Mouse (Mus musculus) adrenal gland, adult (tissue): ENCODE results near the gene Sycp2l.

ENCODE experiments used
- DNase-seq, 2 experiments: peaks; one replicate each; pipeline ENCODE4 v3.0.0; 2022 to 2023; ENCODE audit warnings: low spot score in 1 of 2; ENCODE audit not compliant: inconsistent age in 2 of 2

The Sycp2l gene

DNA sequence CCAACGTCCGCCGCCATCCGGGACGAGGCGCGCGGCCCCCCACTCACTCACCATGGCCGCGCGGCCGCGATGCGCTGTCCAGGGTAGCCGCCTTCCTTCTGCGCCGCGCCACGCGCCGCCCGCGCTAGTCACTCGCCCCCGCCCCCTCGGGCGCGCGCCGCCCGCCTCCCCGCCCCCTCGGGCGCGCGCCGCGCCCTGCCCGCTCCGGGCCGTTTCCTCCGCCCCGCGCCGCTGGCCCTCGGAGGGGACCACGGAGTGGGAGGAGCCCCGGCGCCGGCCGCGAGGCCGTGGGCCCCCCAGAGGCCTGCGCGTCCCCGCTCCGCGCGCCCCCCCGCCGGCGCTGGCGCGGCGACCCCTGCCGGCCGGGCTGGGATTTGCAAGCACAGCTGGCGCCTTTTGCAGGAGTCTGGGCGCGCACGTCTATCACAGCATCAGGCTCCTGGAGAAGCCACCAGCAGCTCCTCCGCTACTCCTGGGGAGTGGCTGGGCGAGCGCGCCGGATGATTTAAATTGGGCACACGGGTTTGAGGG, 106.3 kb downstream of the Sycp2l start, which contains the start of gene Elovl2:
Gene Elovl2 (minus strand): TSS at position 102 of the 531 bp plus-strand sequence.
- DNase-seq, result peak; percentile 62 to 88
